8 mouse cellular contexts compared by ENCODE assay signal in genomic region chr2:65667590-65668436, GRCm38 (mm10). TPM values are rescaled to one million over a fixed set of nuclear protein-coding genes. Genes with fewer than 3 reads are reported as not detected.
DNase-seq lines count a peak whose midpoint lies in the region; ATAC-seq and TF ChIP-seq lines count a peak whose summit lies in the region.

No protein-coding gene starts in this region.

- DNase-seq in kidney, adult 8-10 months = no peak
- no peak for DNase-seq in intestine, embryonic 14.5 days (ENCODE audit: low spot score)
- no peak for DNase-seq in left cerebral cortex, adult 18-20 months (ENCODE audit: low spot score in 2 of 2)
- DNase-seq in layer of hippocampus, adult 18-20 months (ENCODE audit: low spot score in 2 of 2) = no peak

- H3K79me2 ChIP-seq in myocyte (ENCODE audit: control insufficient read depth, insufficient read depth) = no peaks in the 10 kb centered on the region

- no peak overlapping the region for H3K27ac ChIP-seq in kidney, embryonic 16.5 days (ENCODE audit: low read length)
- H3K27ac ChIP-seq in embryonic facial prominence, embryonic 13.5 days = no peak overlapping the region
- no peak overlapping the region for H3K27ac ChIP-seq in intestine, embryonic 14.5 days (ENCODE audit: low read depth)

- peak overlapping the region; percentile 39 for H3K4me3 ChIP-seq in kidney, embryonic 16.5 days (ENCODE audit: low read length)
- peak overlapping the region; percentile 44 for H3K4me3 ChIP-seq in embryonic facial prominence, embryonic 13.5 days
- peak overlapping the region; percentile 38 for H3K4me3 ChIP-seq in intestine, embryonic 14.5 days (ENCODE audit: low read depth, low read length)
- H3K4me3 ChIP-seq in myocyte = no peak overlapping the region

- H3K27me3 ChIP-seq in kidney, embryonic 16.5 days (ENCODE audit: insufficient read depth, low read length) = no peaks in the 10 kb centered on the region
- H3K27me3 ChIP-seq in embryonic facial prominence, embryonic 13.5 days = no peaks in the 10 kb centered on the region
- no peaks in the 10 kb centered on the region for H3K27me3 ChIP-seq in intestine, embryonic 14.5 days (replicated peaks; ENCODE audit: control insufficient read depth, insufficient read depth, low read length)
- H3K27me3 ChIP-seq in myocyte (ENCODE audit: control insufficient read depth, insufficient read depth, insufficient read length) = no peaks in the 10 kb centered on the region

- H3K36me3 ChIP-seq in kidney, embryonic 16.5 days (ENCODE audit: insufficient read depth, low read length) = no peaks in the 10 kb centered on the region
- no peaks in the 10 kb centered on the region for H3K36me3 ChIP-seq in embryonic facial prominence, embryonic 13.5 days
- H3K36me3 ChIP-seq in intestine, embryonic 14.5 days (ENCODE audit: control insufficient read depth, insufficient read depth, low read length) = no peaks in the 10 kb centered on the region
- H3K36me3 ChIP-seq in myocyte (ENCODE audit: control insufficient read depth, insufficient read depth) = no peaks in the 10 kb centered on the region

- peak; percentile 60; the same call in 1 of the 2 replicates for ATAC-seq in kidney, embryonic 16.5 days (ENCODE audit: low FRiP score, low TSS enrichment)
- ATAC-seq in embryonic facial prominence, embryonic 13.5 days (ENCODE audit: insufficient number of reproducible peaks, insufficient read depth, low FRiP score, low TSS enrichment, low read depth) = no peak
- ATAC-seq in intestine, embryonic 14.5 days (replicated peaks; ENCODE audit: low FRiP score, low TSS enrichment, low read depth) = peak; percentile 78
- ATAC-seq in megakaryocyte-erythroid progenitor cell, adult 5-6 weeks (replicated peaks; ENCODE audit: low FRiP score, low TSS enrichment, poor library complexity, severe bottlenecking) = no peak

- no peak overlapping the region for H3ac ChIP-seq in myocyte (ENCODE audit: control insufficient read depth, insufficient read length)

- H3K4me2 ChIP-seq in kidney, embryonic 16.5 days (replicated peaks; ENCODE audit: low read depth, low read length) = peak overlapping the region; percentile 56
- H3K4me2 ChIP-seq in embryonic facial prominence, embryonic 13.5 days = peak overlapping the region; percentile 60
- H3K4me2 ChIP-seq in intestine, embryonic 14.5 days (ENCODE audit: low read length) = peak overlapping the region; percentile 50
- peak overlapping the region; percentile 76 for H3K4me2 ChIP-seq in myocyte (ENCODE audit: low read depth)

- H3K9ac ChIP-seq in kidney, embryonic 16.5 days (replicated peaks; ENCODE audit: low read length) = no peak overlapping the region; the same call in 1 of the 2 replicates
- H3K9ac ChIP-seq in embryonic facial prominence, embryonic 13.5 days = no peak overlapping the region
- H3K9ac ChIP-seq in intestine, embryonic 14.5 days (ENCODE audit: low read length) = no peak overlapping the region

- H3K9me3 ChIP-seq in kidney, embryonic 16.5 days (ENCODE audit: low read length) = no peaks in the 10 kb centered on the region
- no peaks in the 10 kb centered on the region for H3K9me3 ChIP-seq in embryonic facial prominence, embryonic 13.5 days
- H3K9me3 ChIP-seq in intestine, embryonic 14.5 days (ENCODE audit: control insufficient read depth, low read length) = no peaks in the 10 kb centered on the region

- TF ChIP-seq POLR2A in myocyte (IDR thresholded peaks at IDR 0.05; ENCODE audit: insufficient read length, low read depth) = no peak

- WGBS in kidney, embryonic 16.5 days = 50% methylated on average over 18 of the region's 18 CpGs
- WGBS in embryonic facial prominence, embryonic 13.5 days = 54% methylated on average over 18 of the region's 18 CpGs
- WGBS in intestine, embryonic 14.5 days = 56% methylated on average over 18 of the region's 18 CpGs

- H3K4me1 ChIP-seq in kidney, embryonic 16.5 days (ENCODE audit: insufficient read depth, low read length) = no peaks in the 10 kb centered on the region
- 0 out of 2 replicates have a peak, but pooled peaks cover 3% of the 10 kb centered on the region for H3K4me1 ChIP-seq in embryonic facial prominence, embryonic 13.5 days
- H3K4me1 ChIP-seq in intestine, embryonic 14.5 days (replicated peaks; ENCODE audit: control insufficient read depth, insufficient read depth, low read length) = 0 out of 2 replicates have a peak, but pooled peaks cover 3% of the 10 kb centered on the region

TF ChIP-seq in myocyte, 11 proteins besides CTCF, POLR2A, EP300 and RAD21:
- TF ChIP-seq USF1 (IDR thresholded peaks at IDR 0.05; ENCODE audit: low read depth) = no peak
- no peak for TF ChIP-seq E2F4 (IDR thresholded peaks at IDR 0.05; ENCODE audit: insufficient read depth)
- TF ChIP-seq TCF12 (IDR thresholded peaks at IDR 0.05; ENCODE audit: insufficient read depth, poor library complexity, severe bottlenecking) = no peak

RNA-seq across cellular contexts. Expression of gene Scn2a, which starts 47.2 kb away (rescaled TPM):
- 2.1 and 2.5 TPM in 2 replicates for polyA plus RNA-seq in kidney, embryonic 16.5 days (2015; fragmentation: Nextera tagmentation; extraction: Ambion mirVana)
- polyA plus RNA-seq in embryonic facial prominence, embryonic 13.5 days (2015; fragmentation: Nextera tagmentation; extraction: Ambion mirVana) = 4.1 and 4.5 TPM in 2 replicates
- 3.0 and 4.4 TPM in 2 replicates for polyA plus RNA-seq in intestine, embryonic 14.5 days (2014; fragmentation: Nextera tagmentation; extraction: Ambion mirVana)
- polyA plus RNA-seq in myocyte (2012; fragmentation: generic; extraction: Trizol) = 0.18 TPM
- 0.44 TPM in 1 of 2 replicates, not detected in the other for total RNA-seq in megakaryocyte-erythroid progenitor cell, adult 5-6 weeks (2014; fragmentation: Nextera tagmentation)
- total RNA-seq in megakaryocyte-erythroid progenitor cell, adult 5-6 weeks (2017) = not detected in 2 replicates
- 100 to 1,000 TPM; 274 to 310 TPM for total RNA-seq in left cerebral cortex, adult 18-20 months (2021)
- total RNA-seq in layer of hippocampus, adult 18-20 months (2021) = 100 to 1,000 TPM; 233 to 242 TPM

Comparison
In these comparisons a context has a peak if more than half of its experiments do, and no peak if none do; other contexts are left out.
1. ATAC-seq: peak in kidney, embryonic 16.5 days (single experiment) and intestine, embryonic 14.5 days (single experiment); none in embryonic facial prominence, embryonic 13.5 days (single experiment) and megakaryocyte-erythroid progenitor cell, adult 5-6 weeks (single experiment).
2. Peak in every context shown above with its lines, with median percentiles within 50 percentile points of each other: H3K4me2 ChIP-seq.